Mouse (Mus musculus) granulocyte monocyte progenitor cell, adult 5-6 weeks (primary cell): ENCODE data around the gene Psap. TPM values are rescaled to one million over a fixed set of nuclear protein-coding genes. Genes with fewer than 3 reads are reported as not detected.

Experiments used
- ATAC-seq: replicated peaks from 2 replicates; pipeline ENCODE4 v1.8.0; 2016; ENCODE audit warnings: mild to moderate bottlenecking, moderate TSS enrichment, inconsistent platforms; ENCODE audit not compliant: poor library complexity, severe bottlenecking
- total RNA-seq, 2 experiments: library from RNA; stranded (forward) in 1 of 2; stranded (reverse) in 1 of 2; fragments of 200-712, 200-1000 nt in 1 of 2; fragments of >200 nt in 1 of 2; fragmentation: Nextera tagmentation in 1 of 2; gene quantifications; 2 replicates each; pipeline ENCODE4 v1.2.3; 2014 to 2017

Gene Psap
- total RNA-seq, 2 experiments from 2014 or later = 243 to 263 TPM

GRCm38 (mm10) chr10:60344111-60344510 lies 66.7 kb downstream of the Psap start:
- peak; percentile 70 for ATAC-seq

- ATAC-seq = no peak
Measured at GRCm38 (mm10) chr10:60346056-60346455, 68.6 kb downstream of the Psap start.

- ATAC-seq = peak; percentile 49
Measured at GRCm38 (mm10) chr10:60346701-60347405, 69.4 kb downstream of the Psap start, which contains the start of gene Vsir. Gene Vsir (plus strand): TSS chr10:60346851.

- no peak for ATAC-seq
Measured at GRCm38 (mm10) chr10:60347768-60348610, 70.6 kb downstream of the Psap start.

- ATAC-seq = peak; percentile 64
Measured at GRCm38 (mm10) chr10:60349056-60349455, 71.6 kb downstream of the Psap start.

- ATAC-seq = no peak
Measured at GRCm38 (mm10) chr10:60349644-60350043, 72.2 kb downstream of the Psap start.

GRCm38 (mm10) chr10:60350077-60350804 lies 72.8 kb downstream of the Psap start:
- ATAC-seq = no peak

GRCm38 (mm10) chr10:60350805-60351167 lies 73.4 kb downstream of the Psap start:
- no peak for ATAC-seq

GRCm38 (mm10) chr10:60351248-60351647 lies 73.8 kb downstream of the Psap start:
- ATAC-seq = no peak

- peak; percentile 24 for ATAC-seq
Measured at GRCm38 (mm10) chr10:60351761-60352455, 74.5 kb downstream of the Psap start.

Other genes starting within 250 kb of the Psap start
- 0.23 TPM in 1 of 2 replicates, not detected in the other for gene Spock2, start 171.4 kb upstream of the Psap start, total RNA-seq (2014; fragmentation: Nextera tagmentation)
- not detected in 2 replicates for gene Spock2, start 171.4 kb upstream of the Psap start, total RNA-seq (2017)
- not detected in 2 replicates for gene Chst3, start 58.4 kb upstream of the Psap start, total RNA-seq (2014; fragmentation: Nextera tagmentation)
- gene Chst3, start 58.4 kb upstream of the Psap start, total RNA-seq (2017) = not detected in 2 replicates
- gene Vsir, start 69.2 kb downstream of the Psap start, total RNA-seq (2014; fragmentation: Nextera tagmentation) = 45.9 and 57.9 TPM in 2 replicates
- gene Vsir, start 69.2 kb downstream of the Psap start, total RNA-seq (2017) = 108 and 143 TPM in 2 replicates
- not detected in 2 replicates for gene Gm17455, start 122.1 kb downstream of the Psap start, total RNA-seq (2014; fragmentation: Nextera tagmentation)
- not detected in 2 replicates for gene Gm17455, start 122.1 kb downstream of the Psap start, total RNA-seq (2017)